Mouse (Mus musculus): Measurements from ENCODE around the gene Olfr1426. TPM values are rescaled to one million over a fixed set of nuclear protein-coding genes. Genes with fewer than 3 reads are reported as not detected.
"Not testable (repeated sequence)": the region's sequence is repeated elsewhere in the genome, so short reads cannot be mapped to it uniquely, and the experiment has no call there.

Olfr1426 gene
- total RNA-seq (2021), result not detected
- long read RNA-seq, result 0 reads

DNA sequence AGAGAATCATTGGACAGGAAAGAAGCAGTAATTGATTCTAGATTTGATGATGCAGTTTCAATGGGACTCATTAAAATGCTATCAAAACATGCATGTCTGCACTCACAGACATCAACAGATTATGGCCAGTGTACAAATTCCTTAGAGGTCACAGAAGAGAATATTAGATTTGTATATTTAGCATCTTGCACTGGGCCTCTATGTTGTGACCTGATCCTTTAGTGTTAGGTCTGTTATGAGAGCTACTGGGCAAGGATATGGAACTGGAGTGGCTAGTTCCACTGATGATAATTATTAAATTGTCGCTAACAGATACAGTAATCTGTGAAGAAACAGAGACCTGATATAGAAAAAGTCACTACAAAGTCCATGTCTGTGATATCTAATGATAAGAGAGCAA is at the start of gene Olfr1426:
Gene Olfr1426, minus strand, starts transcription at position 101 of the 400 bp plus-strand sequence.
- DNase-seq (ENCODE audit: low spot score in 2 of 2), result no peak

DNA sequence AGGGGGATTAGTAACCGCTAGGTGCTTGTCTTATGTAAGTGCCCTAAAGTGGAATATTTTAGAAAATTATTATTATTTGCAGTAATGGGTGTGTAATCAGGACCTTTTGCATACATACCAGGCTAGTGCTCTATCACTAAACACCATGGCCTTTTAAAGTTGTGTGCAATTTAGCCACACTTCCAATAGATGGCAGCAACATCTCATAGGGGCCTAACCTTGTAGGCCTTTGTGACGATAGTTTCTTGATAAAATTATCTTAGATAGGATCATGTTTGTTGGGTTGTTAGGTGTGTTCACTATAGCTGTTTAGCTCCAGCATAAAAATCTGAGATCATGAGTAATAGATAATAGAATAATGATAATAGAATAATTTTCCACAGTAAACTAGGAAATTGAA is 42.5 kb upstream of the Olfr1426 start:
- DNase-seq (ENCODE audit: low spot score in 2 of 2), result peak; percentile 18 to 74

DNA sequence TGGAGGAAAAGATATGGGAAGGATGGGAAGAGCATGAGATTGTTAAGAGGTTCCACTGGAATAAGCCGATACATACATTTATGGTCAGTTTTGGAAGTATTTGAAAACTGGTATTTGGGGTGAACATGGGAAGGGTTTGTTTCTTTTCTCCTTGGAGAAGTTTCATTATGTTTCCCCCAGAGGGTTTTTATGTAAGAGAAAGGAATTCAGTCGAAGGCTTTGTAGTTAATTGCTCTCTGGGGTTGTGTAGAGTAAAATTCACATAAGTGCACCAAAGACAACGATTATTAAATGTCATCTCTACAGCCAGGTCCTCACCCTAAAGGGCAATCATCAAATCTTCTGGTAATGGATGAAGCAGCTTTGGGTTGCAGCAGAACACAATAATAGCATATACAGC is 31.3 kb upstream of the Olfr1426 start, which contains the start of gene Olfr76:
Gene Olfr76, minus strand, starts transcription at position 101 of the 400 bp plus-strand sequence.
- no peak for DNase-seq (ENCODE audit: low spot score in 2 of 2)

DNA sequence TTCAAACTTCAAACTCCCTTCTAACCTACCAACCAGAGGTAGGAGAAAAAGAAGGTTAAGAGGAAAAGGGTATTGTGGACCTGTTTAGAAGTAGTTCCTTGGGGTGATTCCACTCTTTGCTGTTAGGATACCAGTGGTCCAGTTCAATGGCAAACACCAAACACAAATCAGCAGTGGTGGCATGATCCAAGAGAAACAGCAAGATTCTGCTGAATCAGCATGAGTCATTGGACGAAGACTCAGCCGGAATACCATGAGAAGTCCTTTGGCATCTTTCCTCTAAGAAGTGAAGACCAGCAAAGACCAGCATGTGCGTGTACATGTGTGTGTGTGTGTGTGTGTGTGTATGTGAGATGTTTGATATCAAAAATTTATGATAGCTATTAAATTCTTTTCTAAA is 24.7 kb upstream of the Olfr1426 start:
- DNase-seq (ENCODE audit: low spot score in 2 of 2), result no peak

DNA sequence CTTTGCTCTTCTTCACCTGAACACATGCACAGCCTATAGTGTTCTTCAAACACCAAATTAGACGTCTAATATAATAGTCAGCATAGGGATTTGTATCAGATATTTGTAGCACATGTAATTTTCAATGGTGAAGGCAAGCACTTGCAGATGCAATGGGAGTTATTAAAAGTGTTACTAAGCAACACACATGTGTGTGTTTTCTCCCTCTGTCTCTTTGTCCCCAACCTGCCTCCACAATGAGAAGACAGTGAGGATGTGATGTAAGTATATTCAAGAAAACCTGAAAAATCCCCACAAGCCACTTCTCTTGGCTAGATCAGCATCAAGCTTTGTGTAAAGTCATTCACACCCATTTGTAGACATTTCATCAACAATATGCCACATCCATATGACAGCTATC is 24.0 kb upstream of the Olfr1426 start, which contains the start of gene Olfr1428:
Gene Olfr1428, minus strand, starts transcription at position 101 of the 400 bp plus-strand sequence.
- DNase-seq (ENCODE audit: low spot score in 2 of 2), result no peak

DNA sequence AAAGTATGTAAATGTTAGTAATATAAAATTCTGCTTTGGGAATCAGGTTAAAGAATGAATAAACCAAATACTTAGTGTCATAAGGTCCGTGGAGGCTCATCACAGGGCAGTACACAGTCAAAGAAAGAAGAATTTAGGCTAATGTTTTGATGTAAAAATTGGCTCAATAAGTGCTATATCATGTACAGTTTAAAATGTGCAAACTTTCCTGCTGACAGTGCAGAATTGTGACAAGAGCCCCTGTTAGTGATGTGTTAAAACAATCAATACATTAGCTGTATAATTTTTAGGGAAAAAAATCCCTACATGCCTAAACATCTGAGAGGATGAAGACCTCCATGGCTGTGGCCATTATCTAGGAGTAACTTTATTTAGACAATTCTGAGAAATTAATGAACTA is 22.0 kb upstream of the Olfr1426 start:
- DNase-seq (ENCODE audit: low spot score in 2 of 2), result no peak

DNA sequence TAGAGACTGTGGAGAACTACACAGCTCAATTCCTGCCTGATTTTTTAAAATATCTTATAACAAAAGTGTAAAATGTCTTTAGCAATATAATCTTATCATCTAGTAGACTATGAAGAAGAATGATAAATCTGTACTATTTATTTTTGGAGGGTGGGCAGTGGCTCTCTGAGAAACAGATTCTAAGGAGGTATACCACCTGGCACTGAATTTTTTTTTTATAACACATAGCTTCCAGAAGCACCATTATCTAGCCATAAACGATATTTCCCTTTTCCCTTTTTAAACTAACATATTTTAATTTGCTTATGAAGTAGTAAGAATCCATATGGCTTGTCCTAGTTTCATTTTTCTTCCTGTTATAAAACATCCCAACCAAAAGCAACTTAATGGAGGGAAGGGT is 12.7 kb upstream of the Olfr1426 start:
- DNase-seq (ENCODE audit: low spot score in 2 of 2), result peak in 1 of 2 experiments; percentile 1

DNA sequence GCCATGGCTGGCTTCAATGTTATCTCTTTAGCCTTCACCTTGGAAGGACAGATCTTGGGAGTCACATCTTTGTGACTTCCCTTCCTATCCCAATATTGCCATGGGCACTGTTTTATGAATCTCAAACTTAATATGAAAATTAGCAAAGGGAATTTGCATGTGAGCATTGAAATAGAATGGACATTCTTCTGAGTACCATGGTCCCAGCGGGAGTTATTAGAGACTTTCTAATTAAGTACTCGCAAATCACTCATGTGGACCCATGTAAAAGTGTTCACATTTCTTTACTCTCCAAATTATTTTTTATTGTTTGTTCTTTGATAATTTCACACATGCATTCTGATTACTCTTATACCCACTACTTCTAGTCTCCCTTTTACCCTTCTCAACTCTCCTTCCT is 11.4 kb upstream of the Olfr1426 start, which contains the start of gene Olfr1427:
Gene Olfr1427, minus strand, starts transcription at position 101 of the 400 bp plus-strand sequence.
- DNase-seq (ENCODE audit: low spot score in 2 of 2), result no peak

DNA sequence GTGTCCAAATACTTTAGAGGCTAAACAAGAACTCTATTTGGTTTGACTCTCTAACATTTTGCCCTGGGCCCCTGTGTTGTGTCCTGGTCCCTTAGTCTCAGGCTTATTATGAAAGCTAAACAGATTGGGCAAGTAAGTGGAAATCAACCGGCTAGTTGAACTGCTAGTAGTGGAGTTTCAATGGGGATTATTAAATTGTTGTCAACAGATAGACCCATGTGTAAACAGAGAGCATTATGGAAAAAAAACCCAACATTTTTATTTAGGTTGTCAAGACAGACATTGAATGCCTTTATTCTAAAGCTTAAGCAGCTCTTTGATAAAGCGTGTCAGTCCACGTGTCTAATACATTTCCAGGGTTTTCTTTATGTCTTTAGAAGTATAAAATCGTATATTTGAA is 14.2 kb downstream of the Olfr1426 start, which contains the start of gene Olfr1425:
Gene Olfr1425, minus strand, starts transcription at position 101 of the 400 bp plus-strand sequence.
- not testable (repeated sequence) for DNase-seq (ENCODE audit: low spot score in 2 of 2)

DNA sequence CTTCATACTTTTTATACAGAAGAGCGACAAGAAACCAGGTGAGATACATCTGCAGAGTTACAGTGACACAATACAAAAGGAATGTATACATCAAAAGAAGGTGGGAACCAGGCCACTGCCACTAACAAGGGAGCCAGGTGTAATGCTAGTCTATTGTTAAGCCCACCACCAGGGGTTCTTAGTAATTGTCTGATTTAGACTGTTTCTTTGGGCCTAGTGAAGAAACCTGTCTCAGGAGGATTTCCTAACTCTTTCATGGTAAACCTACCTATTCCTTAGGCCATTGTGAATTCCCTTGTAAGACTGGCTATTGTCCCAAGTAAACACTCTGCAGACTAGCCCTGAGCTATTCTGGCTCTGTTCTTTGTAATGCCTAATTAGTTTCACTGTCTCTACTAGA is 22.3 kb downstream of the Olfr1426 start:
- not testable (repeated sequence) for DNase-seq (ENCODE audit: low spot score in 2 of 2)

DNA sequence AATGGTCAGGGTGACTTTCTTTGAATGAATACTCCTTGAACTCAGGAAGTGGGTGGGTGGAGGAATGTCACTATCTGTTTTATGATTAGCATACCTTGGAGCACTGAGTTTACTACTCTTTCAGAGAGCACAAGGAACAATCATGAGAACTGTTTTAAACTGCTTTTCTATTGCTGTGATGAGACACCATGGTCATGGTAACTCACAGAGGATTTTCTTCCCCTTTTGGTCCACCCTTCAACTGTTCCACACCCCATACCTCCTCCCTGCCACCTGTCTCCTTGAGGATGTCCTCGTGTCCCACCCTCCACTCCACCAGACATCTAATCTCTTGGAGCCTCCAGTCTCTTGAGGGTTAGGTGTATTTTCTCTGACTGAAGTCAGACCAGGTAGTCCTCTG is 24.0 kb downstream of the Olfr1426 start:
- not testable (repeated sequence) for DNase-seq (ENCODE audit: low spot score in 2 of 2)

DNA sequence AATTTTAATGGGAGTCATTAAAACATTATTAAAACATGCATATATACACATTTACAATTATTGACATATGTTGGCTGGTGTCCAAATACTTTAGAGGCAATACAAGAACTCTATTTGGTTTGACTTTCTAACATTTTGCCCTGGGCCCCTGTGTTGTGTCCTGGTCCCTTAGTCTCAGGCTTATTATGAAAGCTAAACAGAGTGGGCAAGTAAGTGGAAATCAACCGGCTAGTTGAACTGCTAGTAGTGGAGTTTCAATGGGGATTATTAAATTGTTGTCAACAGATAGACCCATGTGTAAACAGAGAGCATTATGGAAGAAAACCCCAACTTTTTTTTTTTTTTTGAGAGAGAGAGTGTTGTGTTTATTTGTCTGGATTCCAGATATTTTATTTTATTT is 29.2 kb downstream of the Olfr1426 start, which contains the start of gene Olfr1424:
Gene Olfr1424, minus strand, starts transcription at position 101 of the 400 bp plus-strand sequence.
- DNase-seq (ENCODE audit: low spot score in 2 of 2), result not testable (repeated sequence)

DNA sequence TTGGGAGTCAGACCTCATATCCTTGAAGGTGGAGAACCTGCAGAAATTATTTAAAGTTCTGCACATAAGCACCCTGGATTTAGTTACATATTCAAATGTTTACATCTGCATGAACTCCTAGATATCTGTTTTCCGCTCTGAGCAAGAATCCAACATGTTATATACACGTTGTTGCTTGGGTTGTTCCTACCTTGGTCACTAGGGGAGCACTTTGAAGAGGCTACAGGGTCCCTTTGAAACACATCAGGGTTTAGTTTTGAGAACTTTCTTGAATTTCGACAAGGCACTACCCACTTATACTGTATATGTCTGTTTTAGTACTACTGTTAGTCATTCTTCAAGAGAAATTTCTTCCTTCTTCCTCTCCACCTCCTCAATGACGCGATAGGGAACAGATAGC is 48.6 kb downstream of the Olfr1426 start:
- DNase-seq (ENCODE audit: low spot score in 2 of 2), result no peak

DNA sequence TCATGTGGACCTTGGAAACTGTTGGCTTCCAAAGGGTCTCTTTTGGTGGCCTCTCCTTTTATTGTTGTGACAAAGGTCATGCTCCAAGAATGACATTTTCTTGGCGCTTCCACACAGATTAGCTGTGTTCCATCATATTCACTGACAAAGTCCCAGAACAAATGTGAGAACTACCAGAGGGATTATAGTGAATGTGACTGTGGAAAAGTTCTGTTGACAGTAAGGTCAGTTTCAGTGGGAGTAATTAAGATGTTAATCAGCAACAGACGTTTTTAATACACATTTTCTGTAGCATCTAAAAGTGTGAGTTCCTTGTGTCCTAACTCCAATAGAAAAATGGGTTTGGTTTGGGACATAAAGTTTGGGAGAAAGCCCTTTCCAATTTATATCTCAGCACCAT is 50.6 kb downstream of the Olfr1426 start, which contains the start of gene Olfr1423:
Gene Olfr1423, minus strand, starts transcription at position 101 of the 400 bp plus-strand sequence.
- no peak for DNase-seq (ENCODE audit: low spot score in 2 of 2)

DNA sequence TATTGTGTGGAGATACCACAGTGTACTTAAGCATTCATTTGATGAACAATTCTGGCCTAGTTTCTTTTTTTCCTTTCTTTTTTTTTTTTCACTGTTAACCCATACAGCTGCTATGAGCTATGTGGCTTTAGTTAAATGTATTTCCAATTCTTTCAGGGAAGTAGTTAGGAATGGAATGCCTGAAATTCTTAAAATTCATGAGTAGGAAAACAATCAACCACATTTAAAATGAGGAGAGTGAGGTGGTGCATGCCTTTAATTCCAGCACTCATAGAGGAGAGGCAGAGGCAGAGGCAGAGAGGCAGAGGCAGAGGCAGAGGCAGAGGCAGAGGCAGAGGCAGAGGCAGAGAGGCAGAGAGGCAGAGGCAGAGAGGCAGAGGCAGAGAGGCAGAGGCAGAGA is 54.1 kb downstream of the Olfr1426 start:
- DNase-seq (ENCODE audit: low spot score in 2 of 2), result no peak

Other genes with a start within 250 kb of the Olfr1426 start
- gene Olfr1418, start 230.9 kb downstream of the Olfr1426 start, total RNA-seq (2021), result not detected
- not detected for gene Olfr1419, start 216.9 kb downstream of the Olfr1426 start, total RNA-seq (2021)
- gene Olfr1420, start 205.4 kb downstream of the Olfr1426 start, total RNA-seq (2021), result not detected
- gene Patl1, start 179.6 kb downstream of the Olfr1426 start, total RNA-seq (2021), result 10 to 100 TPM; 22.7 to 23.3 TPM
- gene Osbp, start 126.1 kb downstream of the Olfr1426 start, total RNA-seq (2021), result 10 to 100 TPM; 51.3 to 52.5 TPM
- gene Olfr1423, start 50.7 kb downstream of the Olfr1426 start, total RNA-seq (2021), result not detected
- not detected for gene Olfr1424, start 29.3 kb downstream of the Olfr1426 start, total RNA-seq (2021)
- gene Olfr1425, start 14.3 kb downstream of the Olfr1426 start, total RNA-seq (2021), result not detected
- gene Olfr1427, start 11.3 kb upstream of the Olfr1426 start, total RNA-seq (2021), result not detected
- not detected for gene Olfr1428, start 23.9 kb upstream of the Olfr1426 start, total RNA-seq (2021)
- not detected for gene Olfr76, start 31.2 kb upstream of the Olfr1426 start, total RNA-seq (2021)
- gene Olfr1555-ps1, start 78.1 kb upstream of the Olfr1426 start, total RNA-seq (2021), result not detected
- gene Olfr1431, start 108.6 kb upstream of the Olfr1426 start, total RNA-seq (2021), result not detected
- not detected for gene Olfr1432, start 140.6 kb upstream of the Olfr1426 start, total RNA-seq (2021)
- gene Olfr262, start 149.6 kb upstream of the Olfr1426 start, total RNA-seq (2021), result not detected
- not detected for gene Olfr235, start 169.0 kb upstream of the Olfr1426 start, total RNA-seq (2021)
- gene Olfr1434, start 187.8 kb upstream of the Olfr1426 start, total RNA-seq (2021), result not detected
- not detected for gene Olfr1436, start 207.1 kb upstream of the Olfr1426 start, total RNA-seq (2021)
- gene Olfr1437, start 233.1 kb upstream of the Olfr1426 start, total RNA-seq (2021), result not detected
- not detected for gene Olfr1438-ps1, start 243.9 kb upstream of the Olfr1426 start, total RNA-seq (2021)